Mouse (Mus musculus) gastrocnemius, postnatal 10 days (tissue): ENCODE results near the gene Pla2r1. TPM values are rescaled to one million over a fixed set of nuclear protein-coding genes. Genes with fewer than 3 reads are reported as not detected.

Experiments used
- DNase-seq: peaks from one replicate; pipeline ENCODE4 v3.0.0; 2021; ENCODE audit warnings: mixed read lengths
- long read RNA-seq, 2 experiments: library from polyadenylated mRNA; stranded (forward); transcript quantifications; one replicate each; pipeline ENCODE4 v2.0.0; 2021
- total RNA-seq, 2 experiments: library from RNA; stranded (reverse); gene quantifications; 2 replicates each; pipeline ENCODE4 v1.2.3; 2021

Pla2r1 gene
- total RNA-seq: 1 to 10 TPM; 1.7 to 2.1 TPM
- long read RNA-seq, experiment 1: 0 reads
- long read RNA-seq, experiment 2: 0 reads

DNA sequence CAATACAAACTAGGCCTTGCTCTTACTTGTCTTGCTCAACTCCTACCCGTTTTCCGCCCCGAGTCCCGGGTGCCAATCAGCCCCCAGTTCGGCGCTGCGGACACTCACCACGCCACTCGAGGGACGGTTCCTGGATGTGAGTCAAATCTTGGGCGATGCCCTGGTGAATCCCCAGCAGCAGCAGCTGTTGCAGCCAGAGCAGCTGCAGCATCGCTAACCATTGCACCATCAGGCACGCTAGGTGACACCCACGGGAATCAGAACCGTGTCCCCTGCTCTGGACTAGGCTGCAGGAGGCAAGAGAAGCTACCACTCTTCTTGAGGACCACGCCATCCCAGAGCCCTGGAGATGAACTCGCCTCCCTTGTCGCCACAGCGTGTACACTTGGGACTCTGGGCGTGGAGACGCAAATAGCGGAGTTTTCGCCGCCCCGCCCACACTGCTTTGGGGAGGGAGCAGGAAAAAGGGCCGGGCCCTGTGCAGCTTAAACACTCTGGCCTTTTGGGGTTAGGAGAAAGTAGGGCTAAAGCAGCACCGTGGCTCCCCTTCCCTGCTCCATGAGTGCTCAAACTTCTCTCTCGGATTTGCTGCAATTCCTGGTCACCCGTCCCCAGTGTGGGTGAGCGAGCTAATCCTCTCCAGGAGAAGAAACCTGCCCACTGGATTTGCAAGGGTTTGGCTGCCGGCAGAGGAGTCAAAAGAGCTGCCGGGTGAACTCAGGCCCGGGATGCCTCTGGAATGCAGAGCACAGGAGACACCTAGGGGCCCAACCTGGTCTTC, at the start of gene Pla2r1:
Gene Pla2r1 (minus strand): TSS at position 407 of the 781 bp plus-strand sequence.
- DNase-seq: peak; percentile 70

DNA sequence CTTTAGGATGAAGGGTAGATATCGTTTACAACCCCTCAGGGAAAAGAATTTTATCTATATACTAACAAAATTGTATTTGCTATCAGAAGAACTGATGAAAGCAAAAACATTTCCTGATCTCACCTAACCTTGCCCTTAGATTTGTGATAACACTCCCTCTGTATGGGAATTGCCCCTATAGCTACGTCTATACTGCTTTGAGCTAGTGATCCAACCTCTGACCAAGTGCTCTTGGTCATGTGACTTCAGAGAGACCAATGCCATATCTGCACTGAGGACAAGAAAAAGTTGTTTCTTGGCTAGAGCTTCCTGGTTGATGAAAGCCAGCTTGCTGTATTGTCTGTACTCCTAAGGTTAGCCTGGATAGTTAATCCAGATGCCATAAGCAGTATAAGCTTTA, 48.2 kb upstream of the Pla2r1 start:
- no peak for DNase-seq

DNA sequence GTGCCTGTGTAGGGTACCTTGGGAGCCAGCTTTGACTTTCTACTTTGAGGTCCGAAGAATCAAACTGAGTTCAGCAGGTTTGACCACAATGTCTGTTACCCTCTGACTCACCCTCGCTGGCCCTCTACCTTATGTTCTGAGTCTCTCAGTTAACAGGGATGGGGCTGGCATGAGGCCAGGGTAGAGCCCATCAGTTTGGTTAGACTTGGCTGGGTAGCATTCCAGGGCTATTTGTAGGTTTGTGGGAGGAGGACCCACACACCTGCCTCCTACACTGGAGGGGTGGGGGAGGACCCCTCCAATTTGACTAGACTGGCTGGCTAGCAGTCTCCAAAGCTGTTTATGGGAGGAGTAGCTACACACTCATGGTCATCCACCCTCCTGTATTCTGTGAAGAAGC, 47.8 kb upstream of the Pla2r1 start:
- no peak for DNase-seq

DNA sequence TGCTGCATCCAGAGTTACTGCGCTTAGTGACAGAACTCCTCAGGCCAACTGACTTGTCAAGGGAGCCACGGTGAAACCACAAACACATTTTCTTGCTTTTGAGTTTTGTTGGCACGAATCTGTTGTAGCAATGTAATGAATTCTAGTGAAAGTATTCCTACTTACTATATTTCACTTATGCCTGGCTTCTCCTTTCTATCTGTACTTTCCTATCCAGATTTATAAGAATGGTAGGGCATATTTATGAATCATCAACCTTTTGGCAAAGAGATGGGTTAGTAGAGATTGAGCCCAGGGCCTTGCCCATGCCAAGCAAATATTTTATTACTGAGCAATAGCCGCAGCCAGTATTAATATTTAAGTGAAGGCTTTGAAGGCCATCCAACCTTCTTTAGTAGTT, 30.3 kb upstream of the Pla2r1 start:
- no peak for DNase-seq

DNA sequence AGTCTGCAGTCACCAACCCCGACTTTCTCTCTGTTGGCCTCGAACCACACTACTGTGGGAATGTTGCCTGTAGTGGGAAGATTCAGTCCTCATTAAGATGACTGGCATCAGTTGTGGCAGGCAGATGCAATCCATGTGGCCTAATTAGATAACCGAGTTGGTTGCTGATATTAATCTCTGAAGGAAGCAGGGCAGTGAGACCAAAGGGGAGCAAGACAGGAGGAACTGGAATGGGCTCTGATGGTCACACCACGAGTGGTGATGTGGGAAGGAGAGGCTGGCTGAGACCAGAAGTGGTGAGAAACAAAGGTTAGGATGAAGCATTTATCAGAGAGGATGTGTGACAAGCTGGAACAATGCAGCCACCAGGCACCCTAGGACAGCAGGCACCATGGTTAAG, 1.5 kb upstream of the Pla2r1 start:
- DNase-seq: no peak

DNA sequence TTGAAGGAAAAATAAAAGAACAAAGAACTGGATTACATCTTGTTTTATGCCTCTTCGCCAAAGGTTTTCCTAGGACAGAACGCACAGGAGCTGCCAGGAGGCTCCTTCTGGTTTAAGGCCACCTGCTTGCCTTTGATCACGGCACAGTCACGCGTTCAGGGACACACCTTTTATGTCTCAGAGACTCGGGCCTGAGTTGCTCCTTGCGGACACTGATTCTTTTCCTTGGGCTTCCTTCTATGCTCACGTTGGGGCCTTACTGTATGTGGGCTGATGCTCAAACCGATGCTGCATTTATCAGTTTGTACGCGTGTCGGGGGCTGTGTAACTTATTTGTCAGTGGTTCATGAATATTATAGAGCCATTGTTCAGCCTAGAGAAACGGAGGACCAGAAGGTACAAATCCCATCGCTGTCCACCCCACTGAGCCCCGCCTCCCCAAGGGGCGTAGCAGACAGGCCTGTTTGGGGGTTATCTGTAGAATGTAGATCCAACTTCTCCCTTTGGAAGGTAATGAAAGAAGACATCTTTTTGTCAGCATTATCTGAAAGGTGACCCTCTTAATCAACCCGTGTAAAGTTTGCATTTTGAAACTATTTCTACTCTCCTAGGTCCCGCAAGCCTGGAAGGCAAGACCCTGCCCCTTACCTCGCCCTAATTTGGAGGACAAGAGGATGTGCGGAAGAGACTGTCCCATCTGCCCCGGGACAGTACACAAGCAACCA, 769 bp downstream of the Pla2r1 start:
- no peak for DNase-seq

DNA sequence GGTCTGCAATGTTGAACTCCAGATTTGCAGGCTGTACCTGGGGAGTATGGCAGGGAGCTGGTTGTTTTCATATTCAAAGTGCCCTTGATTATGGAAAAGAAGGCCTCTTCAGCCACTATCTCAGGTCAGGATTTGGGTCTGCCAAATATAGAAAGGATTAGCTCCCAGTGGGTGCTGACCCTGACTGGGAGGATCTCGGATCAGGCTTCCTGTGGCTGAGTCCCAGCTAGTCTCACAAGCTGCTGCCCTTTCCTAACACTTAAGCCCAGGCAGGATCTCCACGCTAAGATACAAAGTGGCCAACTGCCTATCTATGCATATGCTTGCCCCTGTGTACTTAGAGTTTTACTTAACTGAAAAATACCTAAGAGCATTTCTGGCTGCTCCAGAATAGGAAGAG, 1.4 kb downstream of the Pla2r1 start:
- no peak for DNase-seq

DNA sequence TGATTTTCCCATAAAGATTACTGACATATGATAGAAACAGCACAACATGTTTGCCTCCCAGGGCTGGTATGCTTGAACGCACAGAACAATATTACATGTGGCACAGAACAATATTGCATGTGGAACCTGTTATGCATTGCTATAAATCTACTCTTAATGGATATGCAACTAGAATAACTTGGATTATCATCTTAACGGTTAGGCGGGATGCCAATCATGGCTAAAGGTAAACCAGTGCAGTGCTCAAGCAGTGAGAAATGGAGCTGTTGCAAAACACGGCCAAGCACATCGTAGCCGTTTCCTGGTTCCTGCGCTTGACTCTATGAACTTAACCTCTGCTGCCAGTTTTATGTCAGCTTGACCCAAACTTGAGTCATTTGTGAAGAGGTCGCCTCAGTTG, 2.6 kb downstream of the Pla2r1 start:
- no peak for DNase-seq

DNA sequence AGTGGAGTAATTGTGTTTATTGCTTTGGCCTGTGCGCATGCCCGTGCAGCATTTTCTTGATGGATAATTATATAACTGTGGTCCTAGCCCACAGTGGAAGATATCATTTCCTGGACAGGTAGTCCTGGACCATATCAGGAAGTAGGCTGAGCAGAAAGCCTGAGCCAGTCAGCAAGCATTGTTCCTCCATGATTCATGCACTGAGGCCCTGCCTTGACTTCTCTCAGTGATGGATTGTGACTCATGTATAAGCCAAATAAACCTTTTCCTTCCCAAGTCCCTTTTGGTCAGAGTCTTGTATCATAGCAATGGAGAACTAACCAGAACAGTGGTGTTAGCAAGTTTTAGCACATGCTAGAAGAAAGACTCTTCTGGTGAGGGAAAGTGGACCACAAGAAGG, 3.3 kb downstream of the Pla2r1 start:
- DNase-seq: no peak

DNA sequence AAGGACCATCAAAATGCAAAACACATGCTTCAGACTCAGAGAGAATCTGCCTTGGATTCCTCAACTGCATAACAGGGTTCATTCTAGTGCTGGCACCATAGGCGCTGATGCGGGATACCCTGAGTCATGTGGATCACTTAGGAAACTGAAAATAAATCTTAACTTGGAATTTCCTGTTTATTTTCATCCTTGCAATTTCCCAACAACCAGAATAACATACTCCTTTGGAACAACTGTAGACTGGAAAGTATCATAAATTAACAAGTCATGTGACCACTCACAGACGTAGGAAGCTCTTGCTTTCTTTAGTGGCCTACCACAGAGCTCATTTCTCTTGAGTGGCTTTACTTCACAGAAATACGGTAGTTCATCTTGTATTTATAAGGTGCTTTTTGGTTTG, 7.0 kb downstream of the Pla2r1 start:
- DNase-seq: no peak

DNA sequence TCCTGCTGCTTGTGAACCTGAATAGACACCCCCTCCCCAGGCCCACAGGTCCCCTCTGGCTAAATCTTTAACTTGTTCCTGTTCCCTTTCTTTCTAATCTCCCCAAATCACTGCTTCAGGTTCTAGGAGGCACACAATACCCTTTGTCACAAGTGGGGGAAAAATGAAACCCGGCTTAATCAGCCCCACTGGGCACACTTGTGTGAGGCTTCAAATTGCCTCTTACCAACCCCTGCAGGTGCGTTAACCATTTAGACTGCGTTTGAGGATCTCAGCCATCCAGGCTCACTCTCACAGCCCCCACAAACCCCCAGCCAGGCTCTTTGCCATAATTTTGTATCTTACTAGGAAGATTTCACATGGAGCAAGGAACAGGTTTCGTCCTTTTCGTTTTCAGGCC, 9.1 kb downstream of the Pla2r1 start:
- no peak for DNase-seq

DNA sequence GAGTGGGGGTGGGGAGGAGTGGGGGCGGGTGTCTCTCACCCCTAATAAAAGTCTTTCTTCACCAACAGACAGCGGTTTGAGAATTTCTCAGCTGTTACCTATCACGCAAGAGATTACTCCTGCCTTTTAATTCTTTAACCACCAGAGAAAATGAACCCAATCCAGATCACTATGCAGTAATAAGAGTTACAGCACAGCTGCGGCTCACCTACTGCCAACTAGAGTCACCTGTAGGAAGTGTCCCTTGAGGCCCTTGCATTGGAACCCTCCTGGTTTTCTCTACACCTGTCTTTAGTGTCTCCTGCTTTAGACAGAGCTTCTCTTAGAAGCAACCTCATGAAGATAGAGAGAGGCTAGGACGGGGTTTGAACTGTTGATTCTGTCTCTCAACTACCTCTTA, 11.4 kb downstream of the Pla2r1 start:
- DNase-seq: no peak

DNA sequence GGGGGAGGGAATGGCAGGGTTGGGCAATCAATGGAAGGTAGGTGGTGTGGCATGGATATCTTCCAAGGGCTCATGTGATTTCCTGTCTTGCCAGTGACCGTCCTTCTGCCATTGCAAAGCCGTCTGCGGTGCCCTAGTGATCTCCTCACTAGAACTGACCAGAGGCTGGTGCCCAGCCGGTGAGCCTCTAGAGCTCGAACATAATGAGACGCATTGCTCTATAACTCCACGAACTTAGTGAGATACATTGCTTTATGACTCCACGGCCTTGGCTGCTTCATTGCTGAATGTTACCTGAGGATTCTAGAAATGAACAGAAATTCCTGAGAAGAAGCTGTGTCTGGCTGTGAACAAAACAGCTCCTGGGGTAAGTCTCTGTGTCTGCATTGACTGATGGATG, 12.8 kb downstream of the Pla2r1 start:
- no peak for DNase-seq

DNA sequence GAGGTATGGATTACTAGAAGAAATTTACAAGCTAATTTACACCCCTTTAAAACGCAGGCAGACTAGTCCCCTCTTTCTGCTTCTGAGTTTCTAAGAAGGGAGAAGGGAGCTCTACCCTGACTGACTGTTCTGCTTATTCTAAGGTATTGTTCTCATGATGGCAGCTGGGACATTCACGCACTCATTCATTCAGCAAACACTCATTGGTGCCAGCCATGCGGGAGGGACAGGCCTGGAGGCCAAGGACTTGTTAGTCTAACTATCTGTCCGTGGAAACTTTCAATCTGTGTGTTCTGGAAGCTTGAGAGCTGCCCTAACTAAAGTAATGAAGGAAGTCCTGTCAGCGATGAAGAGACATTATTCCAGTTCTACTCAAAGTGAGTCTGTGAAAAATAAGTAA, 14.4 kb downstream of the Pla2r1 start:
- no peak for DNase-seq

DNA sequence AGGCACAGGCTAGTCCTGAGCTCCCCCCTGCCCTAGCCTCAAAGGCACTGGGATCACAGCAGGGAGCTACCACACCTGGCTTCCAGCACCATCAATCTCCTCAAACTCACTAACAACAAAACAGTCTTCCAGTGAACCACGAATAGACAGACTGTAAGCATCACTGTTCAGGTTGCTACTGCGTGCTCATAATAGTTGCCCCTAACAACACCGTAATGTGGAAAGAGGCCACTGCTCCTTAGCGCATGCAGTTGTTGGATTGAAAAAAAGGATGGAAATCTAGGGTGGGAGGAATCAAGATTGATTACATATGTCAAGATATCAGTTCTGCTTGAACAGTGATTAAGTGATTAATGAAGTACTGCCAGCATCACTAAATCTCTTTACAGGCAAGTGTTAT, 14.8 kb downstream of the Pla2r1 start:
- DNase-seq: no peak

DNA sequence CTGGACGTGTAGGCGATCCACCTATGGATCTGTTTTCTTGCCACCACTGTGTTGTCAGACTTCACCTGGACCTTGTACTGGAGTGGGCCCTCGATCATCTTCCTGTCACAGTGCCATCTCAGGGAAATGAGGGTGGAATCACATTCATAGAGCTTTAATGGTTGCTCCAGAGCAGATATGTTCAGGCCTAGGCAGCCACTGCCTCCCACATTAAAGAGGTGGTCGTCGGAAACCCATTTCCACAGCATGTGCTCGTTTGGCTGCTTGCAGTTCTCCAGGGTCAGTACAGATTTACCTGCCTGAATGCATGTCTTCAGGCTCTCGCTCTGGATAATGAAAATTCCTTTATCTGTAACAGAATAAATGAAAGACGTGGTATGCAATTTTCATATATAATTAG, 18.4 kb downstream of the Pla2r1 start:
- no peak for DNase-seq

DNA sequence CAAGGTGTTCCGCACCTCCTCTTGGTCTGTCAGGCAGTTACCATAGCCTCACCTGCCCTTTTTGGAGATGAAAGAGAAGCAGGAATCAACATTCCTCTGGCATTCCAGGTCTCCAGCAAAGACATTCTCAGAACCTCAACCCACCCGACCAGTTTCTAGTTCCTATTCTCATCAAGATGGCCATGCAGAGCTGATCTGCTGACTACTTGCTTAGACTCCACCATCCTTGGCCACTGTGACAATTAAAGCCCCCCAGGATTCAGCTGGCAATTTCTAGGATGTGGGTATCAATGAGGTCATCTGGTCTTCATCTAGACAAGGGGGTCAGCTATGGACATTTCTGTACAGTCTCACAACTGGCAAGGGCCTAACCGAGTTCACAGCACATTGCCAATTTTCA, 20.1 kb downstream of the Pla2r1 start:
- DNase-seq: no peak

DNA sequence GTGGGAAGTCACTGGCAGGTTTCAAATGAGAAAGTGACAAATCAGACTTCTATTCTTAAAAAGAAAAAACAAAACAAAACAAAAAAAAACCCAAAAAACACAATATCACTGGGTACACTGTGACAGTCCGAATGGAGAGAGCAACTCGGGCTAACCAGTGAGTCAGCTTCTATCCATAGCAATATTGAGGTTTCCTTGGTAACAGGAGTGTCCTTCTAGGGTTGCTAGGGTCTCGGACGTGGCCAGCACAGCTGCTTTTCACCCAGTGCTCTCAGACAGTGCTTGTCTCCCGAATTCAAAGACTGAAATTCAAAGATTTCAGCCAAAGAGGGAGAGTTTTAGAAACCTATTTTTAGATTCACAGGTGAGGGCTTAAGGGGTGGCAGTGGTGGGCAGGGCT, 20.6 kb downstream of the Pla2r1 start:
- no peak for DNase-seq

DNA sequence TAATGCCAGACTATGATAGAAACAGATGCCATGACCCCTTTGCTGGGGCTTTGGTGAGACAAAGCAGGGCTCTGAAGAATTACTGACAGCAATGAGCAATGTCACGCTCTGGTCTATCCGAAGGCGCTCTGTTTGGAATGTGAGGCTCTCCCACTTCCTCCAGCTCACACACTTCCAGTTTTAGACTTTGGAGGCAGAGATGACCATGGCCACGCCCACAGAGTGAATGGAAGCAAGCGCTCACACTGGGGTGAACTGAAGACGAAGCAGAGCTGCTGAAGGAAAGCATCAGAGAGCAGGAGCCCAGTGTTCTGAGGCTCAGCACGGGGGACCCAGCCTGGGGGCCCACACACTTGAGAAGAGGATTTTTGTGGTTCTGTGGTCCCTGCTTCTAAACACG, 37.3 kb downstream of the Pla2r1 start:
- no peak for DNase-seq

DNA sequence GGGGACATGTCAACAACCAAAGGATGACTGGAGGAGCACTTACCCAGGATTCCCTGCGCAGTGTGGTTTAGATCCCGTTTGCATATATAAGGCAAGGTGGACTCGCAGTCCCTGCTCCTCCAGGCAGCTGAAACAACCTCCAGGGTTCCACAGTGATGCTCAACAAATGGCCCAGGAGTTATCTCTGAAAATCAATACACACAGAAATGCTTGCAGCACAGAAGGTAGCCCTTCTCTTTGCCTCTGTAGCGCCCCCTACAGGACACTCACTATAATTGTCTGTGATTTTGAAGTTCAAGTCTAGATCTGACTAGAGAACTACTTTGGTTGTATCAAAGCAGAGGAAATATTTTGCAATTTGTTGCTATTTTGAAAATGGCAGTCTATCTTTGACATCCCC, 38.2 kb downstream of the Pla2r1 start:
- no peak for DNase-seq

DNA sequence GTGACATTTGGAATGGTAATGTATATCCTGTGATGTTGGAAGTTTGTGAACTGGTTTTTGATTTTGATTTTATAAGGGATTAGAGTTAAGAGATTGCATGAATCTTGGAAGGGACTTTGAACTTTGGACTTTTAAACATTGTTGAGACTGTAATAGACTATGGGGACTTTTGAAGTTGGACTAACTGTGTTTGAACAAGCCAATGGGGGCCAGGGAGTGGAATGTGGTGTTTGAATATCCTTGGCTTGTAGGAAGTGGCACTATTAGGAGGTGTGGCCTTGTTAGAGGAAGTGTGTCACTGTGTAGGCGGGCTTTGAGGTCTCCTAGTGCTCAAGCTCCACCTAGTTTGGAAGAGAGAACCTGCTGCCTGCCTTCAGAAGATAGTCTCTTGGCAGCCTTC, 42.4 kb downstream of the Pla2r1 start:
- no peak for DNase-seq

DNA sequence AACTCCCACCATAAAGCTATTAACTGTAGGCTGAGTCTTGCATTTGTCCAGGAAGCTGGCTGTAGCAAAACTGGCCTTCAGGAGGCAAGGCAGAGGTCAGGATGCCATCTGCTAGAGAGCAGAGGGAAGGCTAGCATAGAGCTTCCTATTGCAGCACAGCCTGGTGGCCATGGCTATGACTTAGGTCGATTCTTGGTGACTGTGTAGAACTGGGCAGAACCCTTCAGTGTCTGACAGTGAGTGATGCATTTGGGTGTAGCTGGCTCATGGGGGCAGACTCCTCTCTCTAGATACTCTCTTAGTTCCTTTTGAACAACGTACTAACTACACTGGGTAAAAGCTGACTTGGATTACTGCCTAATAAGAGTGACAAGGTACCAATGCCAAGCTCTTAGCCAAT, 48.0 kb downstream of the Pla2r1 start:
- DNase-seq: no peak

DNA sequence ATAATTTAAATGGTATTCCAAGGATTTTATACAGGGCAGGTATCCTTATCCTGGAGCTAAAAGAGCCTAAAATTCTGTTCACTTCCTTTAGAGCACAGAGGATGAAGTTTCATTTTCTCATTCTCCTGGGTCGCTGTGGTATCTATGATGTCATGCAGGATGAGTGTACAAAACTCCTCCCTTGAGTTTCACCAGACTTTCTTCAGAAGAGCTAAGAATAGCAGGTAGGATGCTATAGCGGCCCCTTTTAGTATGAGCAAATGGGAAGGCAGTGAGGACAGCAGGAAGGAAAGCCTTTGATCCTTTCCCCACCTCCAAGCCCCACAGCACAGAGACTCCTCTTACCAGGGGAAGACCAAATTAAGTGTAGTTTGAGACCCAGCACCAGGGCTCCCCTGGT, 48.4 kb downstream of the Pla2r1 start:
- DNase-seq: no peak

DNA sequence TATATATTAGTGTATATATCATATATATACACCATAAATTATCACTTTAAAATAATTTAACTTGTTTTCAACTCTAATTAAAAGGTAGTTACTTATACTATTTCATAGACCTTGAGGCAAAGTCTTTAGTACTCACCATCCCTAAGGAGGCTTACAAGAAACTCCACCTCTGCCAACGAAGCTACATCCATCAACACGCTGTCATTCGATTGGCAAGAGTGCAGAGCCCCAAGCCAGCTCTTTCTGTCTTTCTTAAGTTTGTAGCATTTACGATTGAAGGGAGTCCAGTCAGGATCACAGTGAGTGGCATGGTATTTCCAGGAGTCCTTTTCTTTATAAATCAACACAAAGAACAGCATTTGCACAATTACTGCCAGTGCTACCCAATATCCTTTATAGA, 49.1 kb downstream of the Pla2r1 start:
- no peak for DNase-seq
